Mouse (Mus musculus) heart, embryonic 10.5 days (tissue): ENCODE measurements around the gene Cd38. TPM values are rescaled to one million over a fixed set of nuclear protein-coding genes. Genes with fewer than 3 reads are reported as not detected.

Experiments used
- polyA plus RNA-seq: library from polyadenylated mRNA; unstranded; fragments of >200 nt; fragmentation: Nextera tagmentation; extraction: Ambion mirVana; gene quantifications from 2 replicates; pipeline ENCODE4 v1.2.1, GENCODE M21; 2016

Cd38 gene
- polyA plus RNA-seq, 1 experiment from 2014 or later: 18.1 TPM

Other genes with a start within 250 kb of the Cd38 start
- gene Cc2d2a, start 206.2 kb upstream of the Cd38 start, polyA plus RNA-seq: 8.5 and 8.9 TPM in 2 replicates
- 0.36 TPM in 1 of 2 replicates, not detected in the other for gene Bst1, start 49.7 kb upstream of the Cd38 start, polyA plus RNA-seq
- gene Fbxl5, start 46.9 kb upstream of the Cd38 start, polyA plus RNA-seq: 43.5 and 46.0 TPM in 2 replicates
- gene Gm7879, start 44.6 kb downstream of the Cd38 start, polyA plus RNA-seq: 0.49 TPM in 1 of 2 replicates, not detected in the other
- gene Fgfbp1, start 113.2 kb downstream of the Cd38 start, polyA plus RNA-seq: 0.23 and 0.28 TPM in 2 replicates
- 18.6 and 32.5 TPM in 2 replicates for gene Prom1, start 233.5 kb downstream of the Cd38 start, polyA plus RNA-seq